Mouse (Mus musculus) liver, embryonic 14.5 days (tissue): ENCODE data around the gene Cebpe. TPM values are rescaled to one million over a fixed set of nuclear protein-coding genes. Genes with fewer than 3 reads are reported as not detected.

Source experiments
- ATAC-seq: fragments of 200-750 bp; cut with Nextera tagmentation; 2 replicates; pipeline ENCODE4 v1.8.0; 2017; ENCODE audit warnings: moderate number of reproducible peaks, mild to moderate bottlenecking, moderate library complexity; ENCODE audit not compliant: insufficient read depth
- DNase-seq, 3 experiments: peaks; one replicate each; pipeline ENCODE4 v3.0.0-alpha.2; 2012 to 2013; ENCODE audit warnings: low read depth in 3 of 3, low spot score in 3 of 3
- H3K27ac ChIP-seq: fragments of 300-500 bp; sonication (generic); 2 replicates; pipeline ENCODE4 v1.5.1; 2014; ENCODE audit warnings: moderate library complexity, mild to moderate bottlenecking, control low read depth, inconsistent platforms
- H3K27me3 ChIP-seq: fragments of 300-500 bp; sonication (generic); 2 replicates; pipeline ENCODE4 v1.6.1; 2014; ENCODE audit warnings: mild to moderate bottlenecking, low read length, moderate library complexity; ENCODE audit not compliant: control insufficient read depth, insufficient read depth
- H3K36me3 ChIP-seq: fragments of 300-500 bp; sonication (generic); replicated peaks from 2 replicates; pipeline ENCODE4 v1.6.1; 2014; ENCODE audit warnings: low read depth; ENCODE audit not compliant: control insufficient read depth, insufficient read depth
- H3K4me1 ChIP-seq, 2 experiments: fragments of 200-500 bp in 1 of 2; fragments of 300-500 bp in 1 of 2; sonication (generic) in 1 of 2; replicated peaks; 2 replicates each; pipeline ENCODE4 v1.6.1; 2012 to 2014; ENCODE audit warnings: antibody characterized with exemption in 1 of 2, inconsistent platforms in 1 of 2, low read length in 1 of 2; ENCODE audit not compliant: control insufficient read depth in 2 of 2, insufficient read depth in 2 of 2
- H3K4me2 ChIP-seq: fragments of 300-500 bp; sonication (generic); 2 replicates; pipeline ENCODE4 v1.6.1; 2014; ENCODE audit warnings: low read depth, mild to moderate bottlenecking, control low read depth, moderate library complexity
- H3K4me3 ChIP-seq, 2 experiments: fragments of 200-500 bp in 1 of 2; fragments of 300-500 bp in 1 of 2; sonication (generic) in 1 of 2; 2 replicates each; pipeline ENCODE4 v1.5.1; 2012 to 2014; ENCODE audit warnings: low read depth in 2 of 2, low read length in 2 of 2, mild to moderate bottlenecking in 2 of 2, control low read depth in 1 of 2, inconsistent platforms in 1 of 2, moderate library complexity in 1 of 2; ENCODE audit not compliant: insufficient read depth in 1 of 2
- H3K9ac ChIP-seq: fragments of 300-500 bp; sonication (generic); replicated peaks from 2 replicates; pipeline ENCODE4 v1.6.1; 2014; ENCODE audit warnings: mild to moderate bottlenecking, control low read depth, moderate library complexity
- H3K9me3 ChIP-seq: fragments of 300-500 bp; sonication (generic); 2 replicates; pipeline ENCODE4 v1.6.1; 2016; ENCODE audit warnings: low read length, mixed read lengths; ENCODE audit not compliant: control insufficient read depth
- CTCF ChIP-seq: IDR thresholded peaks from 2 replicates; pipeline ENCODE4 v1.5.1; 2016; ENCODE audit warnings: antibody characterized with exemption, low read depth, control low read depth
- EP300 ChIP-seq: IDR thresholded peaks from 2 replicates; pipeline ENCODE4 v1.6.1; 2016; ENCODE audit warnings: antibody characterized with exemption, low read depth
- WGBS: fragments of 180-500 bp; shearing (Covaris S2); extraction: QIAGEN DNeasy Blood & Tissue Kit; methylation state at CpG from one replicate; pipeline ENCODE4 v1.1.7; 2014; ENCODE audit not compliant: insufficient replicate concordance; 5-methylcytosine and 5-hydroxymethylcytosine counted together
- polyA plus RNA-seq, 2 experiments: library from polyadenylated mRNA; depleted of rRNA in 1 of 2; stranded (reverse) in 1 of 2; unstranded in 1 of 2; fragments of >200 nt; fragmentation: Nextera tagmentation in 1 of 2; extraction: Ambion mirVana in 1 of 2; gene quantifications; 2 replicates each; pipeline versions ENCODE4 v1.2.1 to v1.2.3; 2012 to 2014

Cebpe gene
- polyA plus RNA-seq, 2 experiments, result 5.1 to 6.3 TPM

GRCm38 (mm10) chr14:54669381-54669780 is 42.6 kb downstream of the Cebpe start:
- 56% methylated on average over 4 of the region's 4 CpGs for WGBS
- ATAC-seq (no peak), DNase-seq (no peak)
- Histone ChIP-seq H3K27me3 (no peaks in the 10 kb centered on the region), H3K36me3 (peaks cover 57% of the 10 kb centered on the region), H3K9me3 (no peaks in the 10 kb centered on the region), H3K4me2 (no peak overlapping the region), H3K4me1 (no peaks in the 10 kb centered on the region), H3K27ac (no peak overlapping the region), H3K4me3 (no peak overlapping the region), H3K9ac (no peak overlapping the region)
- TF ChIP-seq EP300, result no peak
- TF ChIP-seq CTCF, result peak; percentile 87

GRCm38 (mm10) chr14:54664477-54665222 is 47.3 kb downstream of the Cebpe start:
- no peak for ATAC-seq
- Histone ChIP-seq H3K4me1 (no peaks in the 10 kb centered on the region), H3K9ac (no peak overlapping the region), H3K27ac (no peak overlapping the region), H3K4me2 (no peak overlapping the region), H3K27me3 (no peaks in the 10 kb centered on the region), H3K36me3 (peaks cover 85% of the 10 kb centered on the region), H3K9me3 (no peaks in the 10 kb centered on the region), H3K4me3 (no peak overlapping the region)
- WGBS, result 81% methylated on average over 10 of the region's 10 CpGs
- TF ChIP-seq EP300, result no peak
- no peak for TF ChIP-seq CTCF
- DNase-seq, result no peak

Other genes starting within 250 kb of the Cebpe start
- 12.8 and 12.9 TPM in 2 replicates for gene Lrp10, start 248.0 kb downstream of the Cebpe start, polyA plus RNA-seq (2012; rRNA removed)
- 11.1 and 17.2 TPM in 2 replicates for gene Lrp10, start 248.0 kb downstream of the Cebpe start, polyA plus RNA-seq (2014; fragmentation: Nextera tagmentation; extraction: Ambion mirVana)
- 0.09 and 0.12 TPM in 2 replicates for gene Rem2, start 236.1 kb downstream of the Cebpe start, polyA plus RNA-seq (2012; rRNA removed)
- 0.05 TPM in 1 of 2 replicates, not detected in the other for gene Rem2, start 236.1 kb downstream of the Cebpe start, polyA plus RNA-seq (2014; fragmentation: Nextera tagmentation; extraction: Ambion mirVana)
- gene Prmt5, start 194.6 kb downstream of the Cebpe start, polyA plus RNA-seq (2012; rRNA removed), result 23.1 and 24.5 TPM in 2 replicates
- gene Prmt5, start 194.6 kb downstream of the Cebpe start, polyA plus RNA-seq (2014; fragmentation: Nextera tagmentation; extraction: Ambion mirVana), result 26.8 and 28.5 TPM in 2 replicates
- 16.5 and 24.2 TPM in 2 replicates for gene Haus4, start 157.6 kb downstream of the Cebpe start, polyA plus RNA-seq (2012; rRNA removed)
- gene Haus4, start 157.6 kb downstream of the Cebpe start, polyA plus RNA-seq (2014; fragmentation: Nextera tagmentation; extraction: Ambion mirVana), result 31.6 and 33.7 TPM in 2 replicates
- gene Ajuba, start 134.6 kb downstream of the Cebpe start, polyA plus RNA-seq (2012; rRNA removed), result 3.7 TPM in 2 replicates
- gene Ajuba, start 134.6 kb downstream of the Cebpe start, polyA plus RNA-seq (2014; fragmentation: Nextera tagmentation; extraction: Ambion mirVana), result 1.0 and 1.8 TPM in 2 replicates
- gene 4931414P19Rik, start 106.2 kb downstream of the Cebpe start, polyA plus RNA-seq (2012; rRNA removed), result 2.2 and 4.3 TPM in 2 replicates
- gene 4931414P19Rik, start 106.2 kb downstream of the Cebpe start, polyA plus RNA-seq (2014; fragmentation: Nextera tagmentation; extraction: Ambion mirVana), result 1.1 and 1.9 TPM in 2 replicates
- 95.4 and 111 TPM in 2 replicates for gene Psmb5, start 94.2 kb downstream of the Cebpe start, polyA plus RNA-seq (2012; rRNA removed)
- 205 and 223 TPM in 2 replicates for gene Psmb5, start 94.2 kb downstream of the Cebpe start, polyA plus RNA-seq (2014; fragmentation: Nextera tagmentation; extraction: Ambion mirVana)
- not detected in 2 replicates for gene Psmb11, start 90.7 kb downstream of the Cebpe start, polyA plus RNA-seq (2012; rRNA removed)
- gene Psmb11, start 90.7 kb downstream of the Cebpe start, polyA plus RNA-seq (2014; fragmentation: Nextera tagmentation; extraction: Ambion mirVana), result 0.03 TPM in 1 of 2 replicates, not detected in the other
- gene Gm17606, start 71.2 kb downstream of the Cebpe start, polyA plus RNA-seq (2012; rRNA removed), result not detected in 2 replicates
- not detected in 2 replicates for gene Gm17606, start 71.2 kb downstream of the Cebpe start, polyA plus RNA-seq (2014; fragmentation: Nextera tagmentation; extraction: Ambion mirVana)
- 1.4 and 1.6 TPM in 2 replicates for gene Cdh24, start 70.8 kb downstream of the Cebpe start, polyA plus RNA-seq (2012; rRNA removed)
- 0.08 and 0.13 TPM in 2 replicates for gene Cdh24, start 70.8 kb downstream of the Cebpe start, polyA plus RNA-seq (2014; fragmentation: Nextera tagmentation; extraction: Ambion mirVana)
- gene 1700123O20Rik, start 26.0 kb downstream of the Cebpe start, polyA plus RNA-seq (2012; rRNA removed), result 29.6 and 33.6 TPM in 2 replicates
- gene 1700123O20Rik, start 26.0 kb downstream of the Cebpe start, polyA plus RNA-seq (2014; fragmentation: Nextera tagmentation; extraction: Ambion mirVana), result 39.9 and 42.8 TPM in 2 replicates
- gene Acin1, start 25.2 kb downstream of the Cebpe start, polyA plus RNA-seq (2012; rRNA removed), result 43.5 and 64.5 TPM in 2 replicates
- 43.2 and 47.9 TPM in 2 replicates for gene Acin1, start 25.2 kb downstream of the Cebpe start, polyA plus RNA-seq (2014; fragmentation: Nextera tagmentation; extraction: Ambion mirVana)
- gene Gm29776, start 13.3 kb downstream of the Cebpe start, polyA plus RNA-seq (2012; rRNA removed), result 0.01 and 0.03 TPM in 2 replicates
- gene Gm29776, start 13.3 kb downstream of the Cebpe start, polyA plus RNA-seq (2014; fragmentation: Nextera tagmentation; extraction: Ambion mirVana), result 0.06 TPM in 1 of 2 replicates, not detected in the other
- gene Slc7a8, start 69.8 kb upstream of the Cebpe start, polyA plus RNA-seq (2012; rRNA removed), result 3.3 and 3.6 TPM in 2 replicates
- 3.7 and 3.9 TPM in 2 replicates for gene Slc7a8, start 69.8 kb upstream of the Cebpe start, polyA plus RNA-seq (2014; fragmentation: Nextera tagmentation; extraction: Ambion mirVana)
- gene Rnf212b, start 102.0 kb upstream of the Cebpe start, polyA plus RNA-seq (2012; rRNA removed), result not detected in 2 replicates
- gene Rnf212b, start 102.0 kb upstream of the Cebpe start, polyA plus RNA-seq (2014; fragmentation: Nextera tagmentation; extraction: Ambion mirVana), result not detected in 2 replicates
- gene Homez, start 158.8 kb upstream of the Cebpe start, polyA plus RNA-seq (2012; rRNA removed), result 0.78 and 0.96 TPM in 2 replicates
- gene Homez, start 158.8 kb upstream of the Cebpe start, polyA plus RNA-seq (2014; fragmentation: Nextera tagmentation; extraction: Ambion mirVana), result 1.8 TPM in 2 replicates
- gene Ppp1r3e, start 165.4 kb upstream of the Cebpe start, polyA plus RNA-seq (2012; rRNA removed), result 1.9 and 2.6 TPM in 2 replicates
- gene Ppp1r3e, start 165.4 kb upstream of the Cebpe start, polyA plus RNA-seq (2014; fragmentation: Nextera tagmentation; extraction: Ambion mirVana), result 0.45 and 0.52 TPM in 2 replicates
- 3.8 and 4.9 TPM in 2 replicates for gene Bcl2l2, start 171.2 kb upstream of the Cebpe start, polyA plus RNA-seq (2012; rRNA removed)
- 0.47 and 0.51 TPM in 2 replicates for gene Bcl2l2, start 171.2 kb upstream of the Cebpe start, polyA plus RNA-seq (2014; fragmentation: Nextera tagmentation; extraction: Ambion mirVana)
- 0.03 and 0.06 TPM in 2 replicates for gene Gm20521, start 171.3 kb upstream of the Cebpe start, polyA plus RNA-seq (2012; rRNA removed)
- gene Gm20521, start 171.3 kb upstream of the Cebpe start, polyA plus RNA-seq (2014; fragmentation: Nextera tagmentation; extraction: Ambion mirVana), result not detected in 2 replicates
- 98.8 and 110 TPM in 2 replicates for gene Pabpn1, start 180.3 kb upstream of the Cebpe start, polyA plus RNA-seq (2012; rRNA removed)
- 47.1 and 51.7 TPM in 2 replicates for gene Pabpn1, start 180.3 kb upstream of the Cebpe start, polyA plus RNA-seq (2014; fragmentation: Nextera tagmentation; extraction: Ambion mirVana)
- 4.2 and 5.1 TPM in 2 replicates for gene Slc22a17, start 201.0 kb upstream of the Cebpe start, polyA plus RNA-seq (2012; rRNA removed)
- gene Slc22a17, start 201.0 kb upstream of the Cebpe start, polyA plus RNA-seq (2014; fragmentation: Nextera tagmentation; extraction: Ambion mirVana), result 0.79 and 0.96 TPM in 2 replicates
- gene Efs, start 214.0 kb upstream of the Cebpe start, polyA plus RNA-seq (2012; rRNA removed), result 0.54 and 0.69 TPM in 2 replicates
- 0.23 and 0.39 TPM in 2 replicates for gene Efs, start 214.0 kb upstream of the Cebpe start, polyA plus RNA-seq (2014; fragmentation: Nextera tagmentation; extraction: Ambion mirVana)
- not detected in 2 replicates for gene Il25, start 220.5 kb upstream of the Cebpe start, polyA plus RNA-seq (2012; rRNA removed)
- not detected in 2 replicates for gene Il25, start 220.5 kb upstream of the Cebpe start, polyA plus RNA-seq (2014; fragmentation: Nextera tagmentation; extraction: Ambion mirVana)
- gene Cmtm5, start 224.1 kb upstream of the Cebpe start, polyA plus RNA-seq (2012; rRNA removed), result 0.04 TPM in 1 of 2 replicates, not detected in the other
- gene Cmtm5, start 224.1 kb upstream of the Cebpe start, polyA plus RNA-seq (2014; fragmentation: Nextera tagmentation; extraction: Ambion mirVana), result not detected in 2 replicates